In the genomic region with DNA sequence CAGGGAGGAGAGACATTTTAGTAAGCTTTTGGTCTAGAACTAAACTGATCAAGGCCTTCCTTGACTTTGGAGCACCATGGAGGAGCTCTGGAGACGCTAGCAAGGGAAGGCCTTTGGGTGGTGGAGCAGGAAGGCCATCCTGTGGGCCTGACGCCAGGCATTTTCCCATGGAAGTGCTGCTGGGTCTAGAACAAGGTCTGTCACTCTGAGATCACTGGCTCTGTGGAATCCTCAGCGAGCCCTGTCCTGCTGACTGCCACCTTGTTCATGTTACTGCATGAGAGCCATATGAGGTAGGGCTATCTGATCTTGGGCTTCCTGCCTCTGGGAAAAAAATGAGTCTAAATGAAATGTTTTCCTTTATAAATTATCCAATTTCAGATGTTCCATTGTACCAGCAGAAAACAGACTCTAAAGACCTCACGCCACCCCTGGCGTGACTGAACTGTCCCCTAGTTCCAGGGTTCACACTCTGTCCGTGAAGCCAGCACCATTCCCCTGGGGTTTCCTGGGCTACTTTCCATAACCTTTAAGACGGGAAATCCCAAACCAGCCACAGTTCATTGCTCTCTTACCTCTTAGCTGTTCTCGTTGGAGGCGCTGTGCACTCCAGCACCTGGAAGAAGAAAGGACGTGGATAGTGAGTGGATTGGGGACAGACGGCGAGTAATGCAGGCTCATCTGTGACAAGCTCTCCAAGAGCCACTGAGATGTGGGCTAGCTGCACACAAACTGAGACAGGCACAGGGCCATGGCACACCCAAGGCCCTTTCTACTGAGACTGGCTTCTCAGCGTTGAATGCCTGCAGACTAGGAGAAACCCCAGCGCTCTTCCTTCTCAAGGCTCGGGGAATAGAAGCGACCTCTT, we compare ENCODE assay signal across 1 mouse cellular context.
TF ChIP-seq lines count a peak whose summit lies in the region.

No protein-coding gene starts in this region.

TF ChIP-seq in CH12.LX, 34 proteins besides CTCF, POLR2A, EP300 and RAD21 (continued from another document):
- TF ChIP-seq ZMIZ1 (IDR thresholded peaks at IDR 0.05; ENCODE audit: low read depth, low read length) (peak; percentile 63), ETS1 (conservative IDR thresholded peaks at IDR 0.05; ENCODE audit: low read depth, low read length) (peak; percentile 68; the same call in 1 of the 2 replicates), SIN3A (IDR thresholded peaks at IDR 0.05; ENCODE audit: low read length) (peak; percentile 27; the same call in 1 of the 2 replicates), USF2 (conservative IDR thresholded peaks at IDR 0.05; ENCODE audit: low read depth, low read length) (no peak), TBP (conservative IDR thresholded peaks at IDR 0.05; ENCODE audit: low read depth, low read length) (no peak), NRF1 (IDR thresholded peaks at IDR 0.05; ENCODE audit: low read depth, low read length) (no peak), PAX5 (IDR thresholded peaks at IDR 0.05; ENCODE audit: low read length) (no peak), CHD1 (IDR thresholded peaks at IDR 0.05; ENCODE audit: low read depth, low read length) (peak; percentile 89), MAZ (IDR thresholded peaks at IDR 0.05; ENCODE audit: low read depth, low read length) (no peak), JUND (conservative IDR thresholded peaks at IDR 0.05; ENCODE audit: low read depth, low read length) (no peak), E2F4 (IDR thresholded peaks at IDR 0.05; ENCODE audit: insufficient replicate concordance, low read depth, low read length) (no peak), ZC3H11A (IDR thresholded peaks at IDR 0.05; ENCODE audit: low read depth, low read length) (no peak), JUN (IDR thresholded peaks at IDR 0.05; ENCODE audit: insufficient read depth, low read depth, low read length) (no peak), ELF1 (IDR thresholded peaks at IDR 0.05; ENCODE audit: low read depth, low read length) (0 out of 2 replicates have a peak, but pooled peaks have one; percentile 25), USF1 (IDR thresholded peaks at IDR 0.05; ENCODE audit: low read depth, low read length) (no peak), UBTF (IDR thresholded peaks at IDR 0.05; ENCODE audit: low read depth, low read length) (no peak), MYC (IDR thresholded peaks at IDR 0.05; ENCODE audit: low read depth, low read length) (no peak), HCFC1 (IDR thresholded peaks at IDR 0.05; ENCODE audit: low read depth, low read length) (no peak), ZKSCAN1 (IDR thresholded peaks at IDR 0.05; ENCODE audit: borderline replicate concordance, low read depth, low read length) (no peak), MAFK (IDR thresholded peaks at IDR 0.05; ENCODE audit: insufficient replicate concordance, low read length) (no peak), RCOR1 (conservative IDR thresholded peaks at IDR 0.05; ENCODE audit: low read depth, low read length) (peak; percentile 71), SMC3 (IDR thresholded peaks at IDR 0.05; ENCODE audit: low read depth, low read length) (no peak), ZNF384 (IDR thresholded peaks at IDR 0.05; ENCODE audit: low read depth, low read length) (no peak), TCF12 (IDR thresholded peaks at IDR 0.05; ENCODE audit: low read depth, low read length) (peak; percentile 47; the same call in 1 of the 2 replicates), BHLHE40 (IDR thresholded peaks at IDR 0.05; ENCODE audit: low read depth, low read length) (peak; percentile 63), POLR2AphosphoS2 (IDR thresholded peaks at IDR 0.05; ENCODE audit: low read depth, low read length) (no peak), KAT2A (IDR thresholded peaks at IDR 0.05; ENCODE audit: insufficient replicate concordance, low read length) (0 out of 2 replicates have a peak, but pooled peaks have one; percentile 51), MEF2A (IDR thresholded peaks at IDR 0.05; ENCODE audit: borderline replicate concordance, low read depth, low read length) (peak; percentile 67; the same call in 1 of the 2 replicates), MXI1 (IDR thresholded peaks at IDR 0.05; ENCODE audit: low read depth, low read length) (peak; percentile 35; the same call in 1 of the 2 replicates), MAX (IDR thresholded peaks at IDR 0.05; ENCODE audit: low read length) (no peak)
